Mouse (Mus musculus) embryonic facial prominence, embryonic 14.5 days (tissue): Measurements from ENCODE around the gene Gkn3. TPM values are rescaled to one million over a fixed set of nuclear protein-coding genes. Genes with fewer than 3 reads are reported as not detected.

Experiments used
- ATAC-seq: fragments of 200-750 bp; cut with Nextera tagmentation; 2 replicates; pipeline ENCODE4 v1.8.0; 2017; ENCODE audit warnings: low read depth, moderate number of reproducible peaks, moderate TSS enrichment
- DNase-seq: peaks from one replicate; pipeline ENCODE4 v3.0.0-alpha.2; 2015; ENCODE audit warnings: low spot score
- H3K27ac ChIP-seq: fragments of 300-500 bp; sonication (generic); replicated peaks from 2 replicates; pipeline ENCODE4 v1.5.1; 2014; ENCODE audit warnings: low read depth, mild to moderate bottlenecking, low read length, moderate library complexity
- H3K27me3 ChIP-seq: fragments of 300-500 bp; sonication (generic); replicated peaks from 2 replicates; pipeline ENCODE4 v1.6.1; 2014; ENCODE audit warnings: low read length; ENCODE audit not compliant: control insufficient read depth, insufficient read depth
- H3K36me3 ChIP-seq: fragments of 300-500 bp; sonication (generic); 2 replicates; pipeline ENCODE4 v1.6.1; 2014; ENCODE audit warnings: low read length, mixed read lengths; ENCODE audit not compliant: control insufficient read depth, insufficient read depth
- H3K4me1 ChIP-seq: fragments of 300-500 bp; sonication (generic); 2 replicates; pipeline ENCODE4 v1.6.1; 2014; ENCODE audit warnings: antibody characterized with exemption, low read length; ENCODE audit not compliant: control insufficient read depth, insufficient read depth
- H3K4me2 ChIP-seq: fragments of 300-500 bp; sonication (generic); 2 replicates; pipeline ENCODE4 v1.6.1; 2014; ENCODE audit warnings: low read depth, mild to moderate bottlenecking, low read length, moderate library complexity, mixed read lengths
- H3K4me3 ChIP-seq: fragments of 300-500 bp; sonication (generic); 2 replicates; pipeline ENCODE4 v1.5.1; 2014; ENCODE audit warnings: low read depth, mild to moderate bottlenecking, low read length
- H3K9ac ChIP-seq: fragments of 300-500 bp; sonication (generic); 2 replicates; pipeline ENCODE4 v1.6.1; 2014; ENCODE audit warnings: low read depth, mild to moderate bottlenecking, low read length, moderate library complexity, mixed read lengths
- H3K9me3 ChIP-seq: fragments of 300-500 bp; sonication (generic); 2 replicates; pipeline ENCODE4 v1.6.1; 2016; ENCODE audit warnings: low read length; ENCODE audit not compliant: control insufficient read depth
- WGBS: fragments of 180-500 bp; shearing (Covaris S2); extraction: QIAGEN DNeasy Blood & Tissue Kit; methylation state at CpG from one replicate; pipeline ENCODE4 v1.1.7; 2014; 5-methylcytosine and 5-hydroxymethylcytosine counted together
- polyA plus RNA-seq: library from polyadenylated mRNA; unstranded; fragments of >200 nt; fragmentation: Nextera tagmentation; extraction: Ambion mirVana; gene quantifications from 2 replicates; pipeline ENCODE4 v1.2.1, GENCODE M21; 2014

Gkn3 gene
- polyA plus RNA-seq, result 1.2 TPM in 2 replicates

DNA sequence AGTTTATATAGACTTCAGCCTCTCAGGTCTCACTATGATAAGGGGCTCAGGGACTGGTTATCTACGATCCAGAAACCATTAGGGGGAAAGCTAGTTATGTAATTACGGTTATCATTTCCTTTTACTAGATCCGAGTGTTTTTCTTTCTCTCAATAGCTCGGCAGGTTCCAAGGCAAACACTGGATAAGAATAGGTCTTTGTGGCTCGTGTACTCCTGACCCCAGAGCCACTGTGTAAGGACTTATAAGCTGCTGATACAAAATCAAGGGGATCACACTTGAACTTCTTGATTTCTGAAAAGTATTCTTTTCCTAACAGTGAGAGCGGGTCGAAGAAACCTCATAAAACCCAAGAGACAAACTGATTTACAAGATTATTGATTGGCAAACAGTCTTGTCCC lies at the start of gene Gkn3:
Gene Gkn3 (minus strand): TSS at position 59 of the 400 bp plus-strand sequence.
- ATAC-seq, result no peak
- no peak within 1 kb of the TSS for H3K4me2 ChIP-seq
- WGBS, result 47% methylated on average over 7 of the region's 7 CpGs
- peaks cover 5% of the 10 kb centered on the region; the same call in 1 of the 2 replicates for H3K4me1 ChIP-seq
- H3K4me3 ChIP-seq, result no peak within 1 kb of the TSS
- no peak within 1 kb of the TSS for H3K9ac ChIP-seq
- H3K36me3 ChIP-seq, result no peaks in the 10 kb centered on the region
- no peak for DNase-seq
- no peak within 1 kb of the TSS for H3K27ac ChIP-seq
- no peaks in the 10 kb centered on the region for H3K9me3 ChIP-seq
- H3K27me3 ChIP-seq, result peaks cover 6% of the 10 kb centered on the region; the same call in 1 of the 2 replicates

- no peak for ATAC-seq
- Histone ChIP-seq H3K4me2 (no peak overlapping the region), H3K27ac (no peak overlapping the region), H3K36me3 (no peaks in the 10 kb centered on the region), H3K27me3 (no peaks in the 10 kb centered on the region), H3K9ac (no peak overlapping the region), H3K9me3 (no peaks in the 10 kb centered on the region), H3K4me1 (no peaks in the 10 kb centered on the region), H3K4me3 (no peak overlapping the region)
- no peak for DNase-seq
- WGBS, result 79% methylated on average over 8 of the region's 8 CpGs
Measured at GRCm38 (mm10) chr6:87436745-87437144, 48.0 kb upstream of the Gkn3 start.

- DNase-seq (no peak), ATAC-seq (no peak)
- Histone ChIP-seq H3K4me1 (no peaks in the 10 kb centered on the region), H3K4me2 (no peak overlapping the region), H3K27ac (no peak overlapping the region), H3K9me3 (no peaks in the 10 kb centered on the region), H3K27me3 (no peaks in the 10 kb centered on the region), H3K9ac (no peak overlapping the region), H3K36me3 (no peaks in the 10 kb centered on the region), H3K4me3 (no peak overlapping the region)
- 86% methylated on average over 3 of the region's 3 CpGs for WGBS
Measured at GRCm38 (mm10) chr6:87435791-87436190, 47.1 kb upstream of the Gkn3 start.

GRCm38 (mm10) chr6:87428487-87429044 lies 39.8 kb upstream of the Gkn3 start, which contains the start of gene Bmp10:
Gene Bmp10 (plus strand): TSS chr6:87428994.
- Histone ChIP-seq H3K4me1 (no peaks in the 10 kb centered on the region), H3K9me3 (no peaks in the 10 kb centered on the region), H3K4me3 (no peak within 1 kb of the TSS), H3K36me3 (no peaks in the 10 kb centered on the region), H3K9ac (no peak within 1 kb of the TSS), H3K27ac (no peak within 1 kb of the TSS), H3K27me3 (no peaks in the 10 kb centered on the region), H3K4me2 (no peak within 1 kb of the TSS)
- ATAC-seq, result no peak
- DNase-seq, result no peak
- WGBS, result 55% methylated on average over 7 of the region's 7 CpGs

GRCm38 (mm10) chr6:87427616-87428015 lies 38.9 kb upstream of the Gkn3 start:
- H3K27me3 ChIP-seq, result no peaks in the 10 kb centered on the region
- no peak overlapping the region for H3K9ac ChIP-seq
- 69% methylated on average over 8 of the region's 8 CpGs for WGBS
- H3K4me2 ChIP-seq, result no peak overlapping the region
- DNase-seq (no peak), ATAC-seq (no peak)
- H3K36me3 ChIP-seq, result no peaks in the 10 kb centered on the region
- H3K4me3 ChIP-seq, result no peak overlapping the region
- no peaks in the 10 kb centered on the region for H3K9me3 ChIP-seq
- no peaks in the 10 kb centered on the region for H3K4me1 ChIP-seq
- no peak overlapping the region for H3K27ac ChIP-seq

- Histone ChIP-seq H3K9ac (no peak overlapping the region), H3K4me3 (no peak overlapping the region), H3K27ac (no peak overlapping the region), H3K9me3 (no peaks in the 10 kb centered on the region), H3K27me3 (no peaks in the 10 kb centered on the region), H3K36me3 (no peaks in the 10 kb centered on the region), H3K4me1 (no peaks in the 10 kb centered on the region), H3K4me2 (no peak overlapping the region)
- DNase-seq (no peak), ATAC-seq (no peak)
- 84% methylated on average over 5 of the region's 5 CpGs for WGBS
Measured at GRCm38 (mm10) chr6:87426954-87427353, 38.2 kb upstream of the Gkn3 start.

GRCm38 (mm10) chr6:87424037-87424816 lies 35.5 kb upstream of the Gkn3 start:
- H3K4me3 ChIP-seq, result no peak overlapping the region
- WGBS, result 68% methylated on average over 19 of the region's 19 CpGs
- H3K9ac ChIP-seq, result no peak overlapping the region
- H3K4me1 ChIP-seq, result no peaks in the 10 kb centered on the region
- H3K9me3 ChIP-seq, result no peaks in the 10 kb centered on the region
- H3K36me3 ChIP-seq, result no peaks in the 10 kb centered on the region
- no peak overlapping the region for H3K27ac ChIP-seq
- no peaks in the 10 kb centered on the region for H3K27me3 ChIP-seq
- no peak for ATAC-seq
- no peak overlapping the region for H3K4me2 ChIP-seq
- DNase-seq, result no peak

GRCm38 (mm10) chr6:87422304-87422703 lies 33.6 kb upstream of the Gkn3 start:
- Histone ChIP-seq H3K27me3 (no peaks in the 10 kb centered on the region), H3K4me2 (no peak overlapping the region), H3K27ac (no peak overlapping the region), H3K4me3 (no peak overlapping the region), H3K9me3 (no peaks in the 10 kb centered on the region), H3K4me1 (no peaks in the 10 kb centered on the region), H3K36me3 (no peaks in the 10 kb centered on the region), H3K9ac (no peak overlapping the region)
- whole genome bisulfite sequencing, result 73% methylated on average over 7 of the region's 7 CpGs
- DNase-seq (no peak), ATAC-seq (no peak)

GRCm38 (mm10) chr6:87412011-87412410 lies 23.3 kb upstream of the Gkn3 start:
- WGBS, result 27% methylated on average over 3 of the region's 3 CpGs
- no peak for ATAC-seq
- no peaks in the 10 kb centered on the region for H3K27me3 ChIP-seq
- no peaks in the 10 kb centered on the region for H3K4me1 ChIP-seq
- no peak for DNase-seq
- no peak overlapping the region for H3K4me3 ChIP-seq
- H3K36me3 ChIP-seq, result no peaks in the 10 kb centered on the region
- no peak overlapping the region for H3K27ac ChIP-seq
- no peaks in the 10 kb centered on the region for H3K9me3 ChIP-seq
- no peak overlapping the region for H3K4me2 ChIP-seq
- no peak overlapping the region for H3K9ac ChIP-seq
